Mouse (Mus musculus) kidney, adult 8-10 months (tissue): Measurements from ENCODE around the gene Wipi1.

Experiments
- DNase-seq, 2 experiments: peaks; one replicate each; pipeline ENCODE4 v3.0.0; 2022

Gene Wipi1

GRCm38 (mm10) chr11:109616766-109617165 lies 5.0 kb upstream of the Wipi1 start:
- DNase-seq: no peak

GRCm38 (mm10) chr11:109616352-109616751 lies 4.6 kb upstream of the Wipi1 start:
- no peak for DNase-seq

- DNase-seq: no peak
Measured at GRCm38 (mm10) chr11:109615286-109615685, 3.5 kb upstream of the Wipi1 start.

- no peak for DNase-seq
Measured at GRCm38 (mm10) chr11:109612871-109613529, 1.2 kb upstream of the Wipi1 start.

- DNase-seq: no peak
Measured at GRCm38 (mm10) chr11:109610795-109611302, 918 bp downstream of the Wipi1 start.

- DNase-seq: peak; percentile 47 to 60
Measured at GRCm38 (mm10) chr11:109610046-109610794, 1.5 kb downstream of the Wipi1 start.

- DNase-seq: no peak
Measured at GRCm38 (mm10) chr11:109608976-109609625, 2.7 kb downstream of the Wipi1 start.

- DNase-seq: no peak
Measured at GRCm38 (mm10) chr11:109607600-109607999, 4.2 kb downstream of the Wipi1 start.

- no peak for DNase-seq
Measured at GRCm38 (mm10) chr11:109598778-109599570, 12.8 kb downstream of the Wipi1 start.

GRCm38 (mm10) chr11:109594761-109595160 lies 17.0 kb downstream of the Wipi1 start:
- peak; percentile 29 to 45 for DNase-seq

GRCm38 (mm10) chr11:109593200-109593981 lies 18.4 kb downstream of the Wipi1 start:
- DNase-seq: peak in 1 of 2 experiments; percentile 19

GRCm38 (mm10) chr11:109591511-109591910 lies 20.3 kb downstream of the Wipi1 start:
- DNase-seq: no peak

GRCm38 (mm10) chr11:109590012-109590411 lies 21.8 kb downstream of the Wipi1 start:
- DNase-seq: no peak

- no peak for DNase-seq
Measured at GRCm38 (mm10) chr11:109587638-109588374, 24.0 kb downstream of the Wipi1 start.

GRCm38 (mm10) chr11:109587019-109587418 lies 24.7 kb downstream of the Wipi1 start:
- no peak for DNase-seq

- DNase-seq: no peak
Measured at GRCm38 (mm10) chr11:109586424-109586823, 25.3 kb downstream of the Wipi1 start.

GRCm38 (mm10) chr11:109584843-109585713 lies 26.7 kb downstream of the Wipi1 start:
- peak; percentile 50 to 74 for DNase-seq

GRCm38 (mm10) chr11:109583986-109584385 lies 27.8 kb downstream of the Wipi1 start:
- no peak for DNase-seq

- no peak for DNase-seq
Measured at GRCm38 (mm10) chr11:109579999-109580398, 31.8 kb downstream of the Wipi1 start.

GRCm38 (mm10) chr11:109578536-109578935 lies 33.2 kb downstream of the Wipi1 start:
- no peak for DNase-seq
